Mouse (Mus musculus) bone marrow, adult 2 months (tissue): ENCODE data around the gene Khdc1a.

Source experiments
- CTCF ChIP-seq: fragments of 200-500 bp; IDR thresholded peaks from 2 replicates; pipeline ENCODE4 v1.5.1; 2011; ENCODE audit warnings: low read length, control low read depth; ENCODE audit not compliant: control insufficient read depth, insufficient read depth
- POLR2A ChIP-seq: fragments of 200-500 bp; IDR thresholded peaks from 2 replicates; pipeline ENCODE4 v1.6.1; 2011; ENCODE audit warnings: low read depth, mild to moderate bottlenecking, control low read depth, low read length, borderline replicate concordance; ENCODE audit not compliant: control insufficient read depth

DNA sequence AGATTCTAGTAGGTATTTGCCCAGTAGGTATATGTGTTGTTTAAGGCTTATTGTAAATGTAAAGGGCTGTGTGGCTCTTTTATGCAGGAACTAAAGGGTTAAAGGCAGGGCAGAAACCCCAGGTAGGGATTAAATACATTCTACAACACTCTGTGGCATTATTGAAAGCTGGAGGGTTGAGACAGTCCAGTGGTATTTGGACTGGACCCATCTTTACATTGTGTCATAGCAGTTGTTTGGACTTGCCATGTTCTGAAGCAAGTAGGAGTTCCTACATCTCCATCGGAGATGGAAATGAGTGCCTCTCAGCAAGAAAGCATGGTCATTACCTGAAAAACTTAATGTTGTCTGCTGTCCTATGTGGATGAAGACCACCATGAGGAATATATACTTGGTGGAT is 8.7 kb upstream of the Khdc1a start:
- no peak for TF ChIP-seq CTCF
- no peak for TF ChIP-seq POLR2A
